Mouse (Mus musculus) CH12.LX (cell line): ENCODE data around the gene Fgf14. TPM values are rescaled to one million over a fixed set of nuclear protein-coding genes. Genes with fewer than 3 reads are reported as not detected.

Source experiments
- DNase-seq: peaks from one replicate; pipeline ENCODE4 v3.0.0-alpha.2; 2013; ENCODE audit errors: extremely low read depth
- H3K27ac ChIP-seq: 2 replicates; pipeline ENCODE4 v1.5.1; 2012; ENCODE audit warnings: low read depth, mild to moderate bottlenecking, control low read depth, moderate library complexity; ENCODE audit not compliant: insufficient read depth
- H3K27me3 ChIP-seq: replicated peaks from 2 replicates; pipeline ENCODE3; 2012; ENCODE audit warnings: inconsistent platforms
- H3K36me3 ChIP-seq, 2 experiments: replicated peaks in 1 of 2; 2 replicates each; pipeline versions ENCODE3 to v1.6.1; 2012; ENCODE audit warnings: inconsistent platforms in 1 of 2, low read length in 1 of 2, mild to moderate bottlenecking in 1 of 2, mixed read lengths in 1 of 2, moderate library complexity in 1 of 2; ENCODE audit not compliant: control insufficient read depth in 1 of 2, insufficient read depth in 1 of 2
- H3K4me1 ChIP-seq, 2 experiments: 2 replicates each; pipeline ENCODE4 v1.6.1; 2012; ENCODE audit warnings: inconsistent platforms in 1 of 2, moderate library complexity in 1 of 2; ENCODE audit not compliant: insufficient read depth in 2 of 2, control insufficient read depth in 1 of 2
- H3K4me2 ChIP-seq: 2 replicates; pipeline ENCODE4 v1.6.1; 2012; ENCODE audit warnings: low read depth, mild to moderate bottlenecking, control low read depth; ENCODE audit not compliant: poor library complexity, insufficient read depth, severe bottlenecking
- H3K4me3 ChIP-seq, 3 experiments: fragments of 150-350 bp in 1 of 3; sonication (generic) in 1 of 3; replicated peaks in 1 of 3; 2 replicates each; pipeline versions ENCODE3 to v1.5.1; 2011 to 2012; ENCODE audit warnings: low read depth in 2 of 3, low read length in 2 of 3, mild to moderate bottlenecking in 2 of 3, moderate library complexity in 2 of 3, control low read depth in 1 of 3, improper control_type of control experiment in 1 of 3, inconsistent platforms in 1 of 3, mixed read lengths in 1 of 3; ENCODE audit not compliant: poor library complexity in 1 of 3
- H3K79me2 ChIP-seq: replicated peaks from 2 replicates; pipeline ENCODE4 v1.6.1; 2012; ENCODE audit warnings: mild to moderate bottlenecking, moderate library complexity; ENCODE audit not compliant: control insufficient read depth, poor library complexity, insufficient read depth, severe bottlenecking; ENCODE audit errors: extremely low read depth
- H3K9ac ChIP-seq: 2 replicates; pipeline ENCODE4 v1.6.1; 2012; ENCODE audit warnings: low read depth, mild to moderate bottlenecking, control low read depth, moderate library complexity; ENCODE audit not compliant: insufficient read depth
- H3K9me3 ChIP-seq: replicated peaks from 2 replicates; pipeline ENCODE3; 2012; ENCODE audit warnings: low read length, inconsistent platforms, mixed read lengths
- CHD1 ChIP-seq: IDR thresholded peaks from 2 replicates; pipeline ENCODE4 v1.6.1; 2012; ENCODE audit warnings: low read depth, low read length, improper control_type of control experiment, inconsistent platforms
- CTCF ChIP-seq, 2 experiments: IDR thresholded peaks in 1 of 2; conservative IDR thresholded peaks in 1 of 2; 2 replicates each; pipeline ENCODE4 v1.5.1; 2011 to 2012; ENCODE audit warnings: low read depth in 2 of 2, low read length in 2 of 2, improper control_type of control experiment in 1 of 2, inconsistent platforms in 1 of 2, mild to moderate bottlenecking in 1 of 2, moderate library complexity in 1 of 2
- E2F4 ChIP-seq: IDR thresholded peaks from 2 replicates; pipeline ENCODE4 v1.6.1; 2011; ENCODE audit warnings: low read depth, low read length, improper control_type of control experiment; ENCODE audit not compliant: insufficient replicate concordance
- ETS1 ChIP-seq: conservative IDR thresholded peaks from 2 replicates; pipeline ENCODE4 v1.6.1; 2012; ENCODE audit warnings: low read depth, mild to moderate bottlenecking, inconsistent platforms, low read length, improper control_type of control experiment, moderate library complexity
- HCFC1 ChIP-seq: IDR thresholded peaks from 2 replicates; pipeline ENCODE4 v1.6.1; 2012; ENCODE audit warnings: low read depth, mild to moderate bottlenecking, inconsistent platforms, low read length, improper control_type of control experiment
- IRF4 ChIP-seq: IDR thresholded peaks from 2 replicates; pipeline ENCODE4 v1.6.1; 2014; ENCODE audit warnings: low read depth, mild to moderate bottlenecking, inconsistent platforms, low read length, improper control_type of control experiment
- JUND ChIP-seq: conservative IDR thresholded peaks from 2 replicates; pipeline ENCODE4 v1.6.1; 2011; ENCODE audit warnings: low read depth, low read length, improper control_type of control experiment
- KAT2A ChIP-seq: IDR thresholded peaks from 2 replicates; pipeline ENCODE4 v1.6.1; 2012; ENCODE audit warnings: low read length, improper control_type of control experiment, inconsistent platforms; ENCODE audit not compliant: insufficient replicate concordance
- MAX ChIP-seq: IDR thresholded peaks from 2 replicates; pipeline ENCODE4 v1.6.1; 2011; ENCODE audit warnings: low read length, improper control_type of control experiment
- MXI1 ChIP-seq: IDR thresholded peaks from 2 replicates; pipeline ENCODE4 v1.6.1; 2011; ENCODE audit warnings: mild to moderate bottlenecking, low read depth, low read length, improper control_type of control experiment
- NELFE ChIP-seq: IDR thresholded peaks from 2 replicates; pipeline ENCODE4 v1.6.1; 2011; ENCODE audit warnings: low read depth, low read length, improper control_type of control experiment
- PAX5 ChIP-seq: IDR thresholded peaks from 2 replicates; pipeline ENCODE4 v1.6.1; 2012; ENCODE audit warnings: low read length, inconsistent platforms, mixed read lengths
- POLR2AphosphoS2 ChIP-seq: IDR thresholded peaks from 2 replicates; pipeline ENCODE4 v1.6.1; 2011; ENCODE audit warnings: low read depth, low read length, improper control_type of control experiment
- RCOR1 ChIP-seq: conservative IDR thresholded peaks from 2 replicates; pipeline ENCODE4 v1.6.1; 2012; ENCODE audit warnings: low read depth, mild to moderate bottlenecking, inconsistent platforms, low read length, improper control_type of control experiment
- UBTF ChIP-seq: IDR thresholded peaks from 2 replicates; pipeline ENCODE4 v1.6.1; 2012; ENCODE audit warnings: low read depth, mild to moderate bottlenecking, inconsistent platforms, low read length, improper control_type of control experiment, moderate library complexity
- USF1 ChIP-seq: IDR thresholded peaks from 2 replicates; pipeline ENCODE4 v1.6.1; 2014; ENCODE audit warnings: low read depth, mild to moderate bottlenecking, inconsistent platforms, low read length, improper control_type of control experiment
- ZC3H11A ChIP-seq: IDR thresholded peaks from 2 replicates; pipeline ENCODE4 v1.6.1; 2012; ENCODE audit warnings: low read depth, mild to moderate bottlenecking, inconsistent platforms, low read length, improper control_type of control experiment
- ZKSCAN1 ChIP-seq: IDR thresholded peaks from 2 replicates; pipeline ENCODE4 v1.6.1; 2012; ENCODE audit warnings: low read depth, inconsistent platforms, low read length, improper control_type of control experiment, borderline replicate concordance
- ZMIZ1 ChIP-seq: IDR thresholded peaks from 2 replicates; pipeline ENCODE4 v1.6.1; 2012; ENCODE audit warnings: low read depth, mild to moderate bottlenecking, inconsistent platforms, low read length, improper control_type of control experiment
- dilution Hi-C: fragments of 300-500 bp; cut with MboI; formaldehyde crosslinking; loops from 2 replicates; pipeline ENCODE4 v1.14.3; 2020; ENCODE audit warnings: low sequenced_read_pairs; ENCODE audit not compliant: extremely low pct_unique_long_range_greater_than_20kb, extremely low pct_ligation_motif_present
- in situ Hi-C: fragments of 300-500 bp; cut with MboI; formaldehyde crosslinking; loops from 3 replicates; pipeline ENCODE4 v1.14.3; 2019; ENCODE audit warnings: low sequenced_read_pairs, low pct_ligation_motif_present, low pct_unique_long_range_greater_than_20kb, mixed read lengths
- polyA plus RNA-seq: library from polyadenylated mRNA; unstranded; fragments of >175 nt; gene quantifications from 2 replicates; pipeline ENCODE4 v1.2.1, GENCODE M21; 2012; ENCODE audit warnings: low read depth; ENCODE audit not compliant: insufficient read length
- total RNA-seq, 2 experiments: library from RNA; depleted of rRNA; stranded (reverse); fragments of 300-350 nt in 1 of 2; fragments of >200 nt in 1 of 2; gene quantifications; 2 replicates each; pipeline ENCODE4 v1.2.3; 2012 to 2014

Fgf14 gene
- total and polyA plus RNA-seq, 3 experiments, result not detected

DNA sequence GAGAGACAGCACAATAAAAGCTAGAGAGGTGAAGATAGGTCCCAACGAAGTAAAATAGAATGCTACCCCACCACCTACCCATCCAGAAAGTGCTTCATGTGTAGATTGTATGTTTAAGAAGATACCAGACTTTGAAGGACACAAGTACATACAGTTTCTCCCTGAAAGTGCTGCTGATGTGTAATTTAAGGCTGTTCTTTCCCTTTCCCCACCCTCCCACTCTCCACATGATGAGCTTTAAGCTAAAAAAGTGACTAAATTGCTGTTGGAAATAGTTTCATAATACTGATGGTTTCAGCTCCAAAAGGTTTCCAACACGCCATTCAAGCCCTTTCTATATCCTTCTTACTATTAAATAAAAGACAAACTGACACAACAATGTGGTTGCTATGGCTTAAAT is 63.5 kb downstream of the Fgf14 start:
- Histone ChIP-seq H3K9ac (no peak overlapping the region), H3K27ac (no peak overlapping the region), H3K4me2 (no peak overlapping the region), H3K4me3 (no peak overlapping the region), H3K9me3 (no peaks in the 10 kb centered on the region), H3K27me3 (no peaks in the 10 kb centered on the region), H3K4me1 (no peaks in the 10 kb centered on the region), H3K79me2 (no peaks in the 10 kb centered on the region), H3K36me3 (no peaks in the 10 kb centered on the region)
- dilution Hi-C loops (no loop called here), in situ Hi-C loops (no loop called here)
- TF ChIP-seq MXI1 (no peak), HCFC1 (no peak), ETS1 (no peak), ZKSCAN1 (no peak), CTCF (conservative IDR thresholded peaks at IDR 0.05 in 1 of 2, IDR thresholded peaks at IDR 0.05 in 1 of 2; ENCODE audit: low read depth in 2 of 2, low read length in 2 of 2) (no peak), POLR2AphosphoS2 (no peak), ZMIZ1 (no peak), CHD1 (no peak), RCOR1 (no peak), KAT2A (no peak), ZC3H11A (no peak), UBTF (no peak), NELFE (no peak), IRF4 (no peak), MAX (no peak), JUND (no peak)
- no peak for DNase-seq

DNA sequence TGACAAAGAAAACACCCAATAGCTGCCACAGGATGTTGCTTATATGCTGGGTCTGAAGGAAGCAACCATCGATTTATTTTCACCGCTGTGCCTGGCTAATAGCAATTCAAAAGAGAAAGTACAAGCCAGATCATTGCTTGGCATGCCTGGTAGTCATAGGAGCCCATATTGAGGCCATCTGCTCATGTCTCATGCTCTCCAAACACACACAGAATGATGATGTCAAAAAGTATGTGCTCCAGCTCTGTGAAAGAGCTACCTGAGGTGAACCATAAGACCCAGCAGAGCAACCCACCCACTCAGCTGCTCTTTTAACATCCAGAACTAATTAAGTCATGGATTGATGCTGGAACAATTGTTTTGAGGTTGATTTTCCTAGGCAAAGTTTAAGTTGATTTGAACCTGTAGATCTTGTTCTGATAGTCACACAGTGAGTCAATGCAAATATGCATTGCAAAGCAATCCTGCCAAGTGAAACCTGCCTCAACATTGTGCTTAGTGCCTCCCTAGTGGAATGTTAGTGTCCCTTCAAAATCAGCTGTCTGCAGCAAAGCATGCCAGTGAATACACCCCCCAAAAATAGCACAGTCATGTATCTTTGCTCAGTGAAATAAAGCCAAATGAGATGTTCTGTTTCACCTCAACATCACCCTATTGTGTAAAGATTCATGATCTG is 70.8 kb downstream of the Fgf14 start:
- Histone ChIP-seq H3K36me3 (no peaks in the 10 kb centered on the region), H3K9ac (no peak overlapping the region), H3K27me3 (no peaks in the 10 kb centered on the region), H3K4me1 (no peaks in the 10 kb centered on the region), H3K4me2 (no peak overlapping the region), H3K4me3 (no peak overlapping the region), H3K27ac (no peak overlapping the region), H3K9me3 (no peaks in the 10 kb centered on the region), H3K79me2 (no peaks in the 10 kb centered on the region)
- no peak for DNase-seq
- no peak for TF ChIP-seq ZMIZ1
- no peak for TF ChIP-seq USF1
- no peak for TF ChIP-seq E2F4
- no peak for TF ChIP-seq POLR2AphosphoS2
- TF ChIP-seq PAX5, result no peak
- in situ Hi-C loops, result no loop called here
- dilution Hi-C loops, result no loop called here
